ENCODE assay signal across 19 mouse cellular contexts in the genomic region with DNA sequence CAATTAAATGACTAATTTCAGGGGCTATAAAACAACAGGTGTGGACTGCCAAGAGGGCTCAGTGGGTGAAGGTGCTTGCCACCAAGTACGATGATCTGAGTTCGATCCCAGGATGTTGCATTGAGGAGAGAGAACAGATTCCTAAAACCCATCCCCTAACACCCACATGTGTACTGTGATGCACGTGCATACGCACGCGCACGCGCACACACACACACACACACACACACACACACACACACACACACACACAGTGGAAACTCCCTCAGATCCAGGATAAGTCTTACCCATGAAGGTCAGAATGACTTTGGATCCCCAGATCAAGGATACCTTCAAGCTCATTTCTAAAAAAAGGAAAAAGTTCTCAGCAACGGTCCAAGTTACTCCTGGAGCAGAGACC. TPM values are rescaled to one million over a fixed set of nuclear protein-coding genes. Genes with fewer than 3 reads are reported as not detected.
"Had no signal": no experiment of that assay in that cellular context is flagged by ENCODE, and none has a peak within 500 bp of the region (broad histone marks: within the 10 kb centered on the region; RNA-seq: fewer than 3 reads in every experiment).

No protein-coding gene starts in this region.

- H3K4me2 ChIP-seq: lung, embryonic 14.5 days; midbrain, embryonic 11.5 days; midbrain, embryonic 13.5 days; midbrain, embryonic 15.5 days; neural tube, embryonic 12.5 days; stomach, embryonic 15.5 days had no signal

- H3K4me1 ChIP-seq: midbrain, embryonic 15.5 days; stomach, embryonic 15.5 days had no signal

- DNase-seq: lung, embryonic 14.5 days; lung, postnatal 14 days; lung, postnatal 36 days; right cerebral cortex, postnatal 14 days; thymus, postnatal 25 days; thymus, postnatal 4 days had no signal

- H3K27me3 ChIP-seq: midbrain, embryonic 13.5 days; midbrain, embryonic 15.5 days; neural tube, embryonic 12.5 days; stomach, embryonic 15.5 days had no signal

- H3K27ac ChIP-seq: macrophage; midbrain, embryonic 13.5 days; midbrain, embryonic 15.5 days; neural tube, embryonic 12.5 days; stomach, embryonic 15.5 days; stomach, postnatal 0 days had no signal

- H3K36me3 ChIP-seq: midbrain, embryonic 13.5 days; midbrain, embryonic 15.5 days; neural tube, embryonic 12.5 days; stomach, embryonic 15.5 days had no signal

- H3K9me3 ChIP-seq: midbrain, embryonic 13.5 days; midbrain, embryonic 15.5 days; neural tube, embryonic 12.5 days; stomach, embryonic 15.5 days had no signal

- H3K9ac ChIP-seq: lung, embryonic 14.5 days; midbrain, embryonic 13.5 days; midbrain, embryonic 15.5 days; neural tube, embryonic 12.5 days; stomach, embryonic 15.5 days had no signal

- H3K4me3 ChIP-seq: megakaryocyte, embryonic 14.5 days; midbrain, embryonic 13.5 days; midbrain, embryonic 15.5 days; neural tube, embryonic 12.5 days; stomach, embryonic 15.5 days had no signal

RNA-seq across cellular contexts. Expression of a gene that starts 10.9 kb away (rescaled TPM):
- polyA plus RNA-seq: testis, adult 2 months had no signal

RNA-seq across cellular contexts. Expression of a gene that starts 31.7 kb away (rescaled TPM):
- polyA plus RNA-seq: midbrain, embryonic 11.5 days; neural tube, embryonic 12.5 days had no signal

RNA-seq across cellular contexts. Expression of a gene that starts 40.1 kb away (rescaled TPM):
- total RNA-seq: midbrain, postnatal 0 days had no signal
- polyA plus RNA-seq: lung, embryonic 14.5 days; midbrain, embryonic 11.5 days; midbrain, embryonic 13.5 days; midbrain, embryonic 15.5 days; neural tube, embryonic 12.5 days; neural tube, embryonic 14.5 days; stomach, postnatal 0 days; testis, adult 2 months had no signal

RNA-seq across cellular contexts. Expression of a gene that starts 53.9 kb away (rescaled TPM):
- polyA plus RNA-seq: liver, embryonic 16.5 days; lung, embryonic 14.5 days; lung, embryonic 16.5 days; midbrain, embryonic 11.5 days; midbrain, embryonic 13.5 days; midbrain, embryonic 15.5 days; midbrain, postnatal 0 days; neural tube, embryonic 12.5 days; neural tube, embryonic 14.5 days; stomach, embryonic 15.5 days; stomach, postnatal 0 days had no signal
